Mouse (Mus musculus) thymus, postnatal 14 days (tissue): ENCODE results near the gene Igf2.
A peak's percentile ranks its signal among the peaks of the same experiment; 100 is the strongest.

Source experiments
- DNase-seq: peaks from one replicate; pipeline ENCODE4 v3.0.0; 2021

Igf2 gene

DNA sequence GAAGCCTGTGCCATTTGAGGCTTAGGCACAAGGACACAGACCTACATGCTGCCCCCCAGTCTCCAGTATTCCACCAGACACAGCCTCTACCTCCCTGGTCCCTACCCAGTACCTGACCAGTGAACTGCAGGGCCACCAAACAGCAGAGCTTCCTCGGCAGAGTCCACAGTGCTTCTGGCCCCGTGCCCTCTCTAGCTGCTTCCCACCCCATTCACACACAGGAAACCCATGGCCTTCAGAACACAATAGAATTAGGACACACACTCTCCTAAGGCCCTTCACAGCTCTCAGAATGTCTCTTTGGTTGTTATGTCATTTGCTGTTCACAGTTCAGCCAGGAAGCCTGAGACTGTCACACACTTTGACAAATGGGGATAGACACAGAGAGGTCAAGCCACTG lies at the start of gene Igf2:
TSS of gene Igf2 (minus strand) at position 158 of the 400 bp plus-strand sequence.
- no peak for DNase-seq

DNA sequence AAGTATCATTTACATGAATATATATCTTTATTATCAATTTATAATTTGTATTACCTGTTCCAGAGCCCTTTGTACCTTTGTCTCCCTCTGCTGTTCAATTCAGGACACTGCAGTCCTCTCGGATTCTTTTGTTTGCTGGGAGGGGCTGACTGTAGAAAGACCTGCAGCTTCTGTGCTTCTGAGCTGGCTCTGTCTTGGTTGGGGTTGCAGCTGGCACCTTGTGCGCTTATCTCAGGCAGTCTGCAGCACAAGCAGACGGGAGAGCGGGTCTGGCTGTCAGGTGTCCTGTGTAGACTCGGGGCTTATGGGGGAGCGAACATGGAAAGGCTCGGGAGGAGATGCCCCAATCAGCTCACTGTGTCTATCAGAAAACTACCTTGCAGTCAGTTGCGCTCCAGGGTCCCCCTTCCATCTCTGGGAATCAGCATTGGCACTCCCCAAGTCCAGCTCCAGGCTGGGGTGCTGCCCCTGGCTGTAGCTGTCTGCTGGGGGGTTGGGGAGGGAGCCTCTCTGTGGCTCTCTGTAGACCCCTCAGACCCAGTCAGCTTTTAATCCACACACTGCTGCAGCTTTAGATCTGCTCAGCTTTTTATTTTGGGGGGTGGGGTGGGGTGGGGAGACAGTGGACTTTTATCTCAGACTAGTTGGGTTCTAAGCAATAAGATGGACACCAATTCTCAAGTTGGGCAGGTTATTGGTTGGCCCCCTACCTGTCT lies 48.3 kb upstream of the Igf2 start:
- peak; percentile 56 for DNase-seq

DNA sequence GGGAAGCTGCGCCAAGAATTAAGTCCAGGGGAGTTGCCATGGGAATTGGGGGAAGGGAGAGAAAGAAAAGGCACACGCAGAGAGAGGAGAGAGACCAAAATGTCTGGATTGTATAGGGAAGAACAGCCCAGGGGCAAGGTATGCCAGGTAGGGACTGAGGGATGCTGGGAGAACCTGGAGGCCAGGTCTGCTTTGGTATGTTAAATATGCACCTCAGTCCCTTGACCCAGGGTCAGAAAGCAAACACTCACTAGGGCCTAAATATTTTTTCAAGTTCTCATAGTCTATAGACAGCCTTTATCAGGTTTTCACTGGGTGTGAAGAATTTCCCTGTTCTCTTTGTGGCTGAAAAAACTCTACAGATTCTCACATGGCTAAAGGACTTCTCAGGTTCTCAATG lies 40.3 kb upstream of the Igf2 start:
- no peak for DNase-seq

DNA sequence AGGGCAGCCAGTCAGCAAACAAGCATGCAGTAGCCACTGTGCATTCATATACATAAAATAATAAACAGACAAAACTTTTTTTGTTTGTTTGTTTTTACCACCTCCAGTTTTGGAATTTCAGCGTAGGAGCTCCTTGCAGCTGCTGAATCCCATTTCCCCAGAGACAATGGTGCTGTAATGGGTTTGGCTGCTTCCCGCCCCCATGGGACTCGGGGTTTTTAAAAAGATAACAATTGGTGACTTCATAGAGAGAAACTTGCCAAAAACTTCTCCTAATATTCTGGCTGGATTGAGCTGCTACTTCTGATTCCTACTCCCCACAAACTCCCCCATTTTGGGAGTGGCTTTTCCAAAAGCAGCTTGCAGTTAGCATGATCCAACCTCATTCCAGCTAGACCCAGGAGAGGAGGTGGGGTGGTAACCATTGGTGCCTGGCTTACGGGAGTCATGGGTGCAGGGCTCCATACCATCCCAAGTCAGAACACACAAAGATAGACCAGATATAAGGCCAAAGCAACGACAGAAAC lies 32.8 kb upstream of the Igf2 start:
- no peak for DNase-seq

DNA sequence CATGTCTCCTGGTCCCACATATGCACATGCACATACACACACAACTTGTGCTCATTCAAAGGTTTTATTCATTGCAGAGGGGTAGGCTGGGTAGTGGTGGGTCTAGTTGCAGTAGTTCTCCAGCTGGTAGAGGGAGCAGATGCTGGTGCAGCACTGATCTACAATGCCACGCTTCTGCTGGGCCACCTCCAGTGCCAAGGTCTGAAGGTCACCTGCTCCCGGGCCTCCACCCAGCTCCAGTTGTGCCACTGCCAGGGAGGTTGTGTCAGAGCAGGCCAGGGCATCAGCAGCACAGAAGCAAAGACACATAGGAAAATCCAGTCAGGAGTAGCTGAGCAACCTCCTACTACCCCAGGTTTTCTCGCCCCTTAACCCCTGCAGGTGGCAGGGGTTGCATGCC lies 12.0 kb upstream of the Igf2 start:
- no peak for DNase-seq

DNA sequence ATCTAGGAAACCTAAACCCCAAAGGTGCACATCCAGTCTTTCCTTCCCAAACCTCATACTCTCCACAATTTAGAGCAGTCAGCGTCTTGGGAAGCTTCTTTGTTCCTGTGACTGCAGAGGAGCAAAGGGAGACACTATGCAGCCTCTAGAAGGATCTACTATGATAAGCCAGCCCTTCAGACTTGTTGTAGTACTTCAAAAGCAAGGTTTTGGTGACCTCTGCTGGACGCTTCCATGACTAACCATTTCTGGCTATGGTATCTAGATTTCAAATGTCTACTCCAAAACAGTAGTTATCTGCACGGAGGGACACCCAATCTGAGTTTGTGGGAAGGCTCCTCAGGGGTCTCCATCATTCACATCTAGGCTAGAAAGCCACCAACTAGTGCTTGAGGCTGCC lies 9.0 kb upstream of the Igf2 start:
- no peak for DNase-seq

DNA sequence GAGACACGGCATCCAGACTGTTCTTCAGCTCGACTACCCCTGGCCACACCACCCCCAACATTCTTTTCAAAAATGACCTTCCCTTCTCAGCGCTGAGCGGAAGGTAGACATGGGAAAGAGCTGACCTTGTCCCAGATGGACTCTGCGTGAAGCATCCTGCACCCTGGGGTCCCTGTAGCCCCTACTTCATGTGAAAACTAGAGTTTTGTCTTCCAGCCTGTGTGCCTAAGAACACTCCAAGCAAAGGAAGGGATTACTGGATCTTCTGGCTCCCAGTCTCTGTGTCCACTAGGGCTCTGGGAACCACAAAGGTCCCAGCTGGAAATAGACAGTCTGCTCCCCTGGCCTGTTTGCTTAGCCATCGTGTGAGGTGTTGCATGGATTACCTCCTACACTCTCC lies 8.5 kb upstream of the Igf2 start:
- no peak for DNase-seq

DNA sequence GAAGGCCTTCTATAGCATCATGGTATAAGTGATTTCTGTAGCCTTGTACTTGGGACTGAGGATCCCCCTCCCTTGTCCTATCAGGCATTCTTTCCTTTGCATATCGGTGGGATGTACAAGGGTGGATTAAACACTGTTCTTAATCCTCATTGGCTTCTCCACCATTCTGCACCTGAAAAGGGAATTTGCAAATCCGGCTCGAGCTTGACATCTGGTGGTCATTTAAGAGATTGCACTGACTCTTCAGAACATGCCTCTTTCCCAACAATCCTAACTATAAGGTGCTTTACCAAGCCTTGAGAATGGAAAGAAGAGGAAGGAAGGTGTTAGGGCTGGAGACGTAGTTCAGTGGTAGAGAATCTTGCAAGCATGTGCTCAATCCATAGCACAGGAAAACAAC lies 5.5 kb upstream of the Igf2 start:
- DNase-seq, result peak; percentile 40

DNA sequence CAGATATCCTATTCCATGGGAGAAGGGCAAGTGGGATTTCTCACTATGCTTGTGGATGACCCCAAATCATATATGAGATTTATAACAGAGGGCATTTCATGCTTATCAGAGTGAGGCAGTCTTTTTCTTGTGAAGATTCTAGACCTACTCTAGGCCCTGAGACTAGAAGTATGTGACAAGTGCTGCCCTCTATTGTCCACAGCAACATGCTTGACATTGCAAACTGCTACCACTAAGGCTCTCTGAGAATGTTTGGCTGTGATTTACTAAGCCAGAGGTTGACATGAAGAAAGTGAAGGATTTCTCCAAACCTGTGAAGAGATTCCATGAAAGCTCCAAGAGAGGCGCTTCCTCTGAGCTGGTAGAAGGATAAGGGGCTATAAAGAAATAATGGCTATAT lies 4.5 kb upstream of the Igf2 start:
- DNase-seq, result no peak

DNA sequence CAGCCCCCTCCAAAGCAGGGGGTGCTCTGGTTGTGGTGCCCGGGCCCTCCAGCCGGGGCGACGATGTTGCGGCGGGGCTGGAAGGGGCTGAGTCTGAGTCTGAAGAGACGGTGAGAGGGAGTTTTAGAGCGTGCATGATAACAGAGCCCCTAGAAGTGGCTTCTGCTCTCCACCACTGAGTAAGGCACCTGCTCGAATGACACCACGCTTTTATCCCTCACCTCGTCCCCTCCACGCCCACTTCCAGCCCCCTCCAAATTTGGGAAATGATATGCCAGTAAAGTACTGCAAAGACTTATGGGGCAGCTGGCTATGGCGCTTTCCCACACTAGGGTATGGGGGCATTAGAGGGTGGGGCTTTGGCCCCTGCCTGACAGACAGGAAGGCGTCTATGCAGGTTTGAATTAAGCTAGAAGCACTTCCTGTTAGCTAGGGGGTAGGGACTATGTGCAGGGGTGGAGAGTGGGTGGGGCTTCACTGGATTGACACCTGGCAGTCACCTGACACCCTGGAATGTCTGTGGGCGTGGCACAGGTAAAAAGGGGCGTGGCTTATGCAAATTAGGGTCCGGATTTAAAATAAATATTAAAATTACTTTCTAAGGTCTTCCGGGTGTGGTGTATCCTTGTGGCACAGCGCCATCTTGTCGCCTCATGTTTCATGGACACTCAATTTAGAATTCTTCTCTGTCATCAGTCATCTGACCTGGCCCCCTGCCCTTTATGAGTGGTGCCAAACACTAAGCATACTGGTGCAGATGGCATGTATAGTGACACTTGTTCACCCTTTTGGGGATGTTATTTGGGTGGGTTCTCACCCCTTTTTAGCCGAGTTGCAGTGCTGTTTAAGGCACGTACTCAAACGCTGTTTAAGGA lies 3.4 kb upstream of the Igf2 start, which contains the start of gene Gm49394:
TSS of gene Gm49394 (minus strand) at position 192 of the 875 bp plus-strand sequence.
- DNase-seq, result no peak

DNA sequence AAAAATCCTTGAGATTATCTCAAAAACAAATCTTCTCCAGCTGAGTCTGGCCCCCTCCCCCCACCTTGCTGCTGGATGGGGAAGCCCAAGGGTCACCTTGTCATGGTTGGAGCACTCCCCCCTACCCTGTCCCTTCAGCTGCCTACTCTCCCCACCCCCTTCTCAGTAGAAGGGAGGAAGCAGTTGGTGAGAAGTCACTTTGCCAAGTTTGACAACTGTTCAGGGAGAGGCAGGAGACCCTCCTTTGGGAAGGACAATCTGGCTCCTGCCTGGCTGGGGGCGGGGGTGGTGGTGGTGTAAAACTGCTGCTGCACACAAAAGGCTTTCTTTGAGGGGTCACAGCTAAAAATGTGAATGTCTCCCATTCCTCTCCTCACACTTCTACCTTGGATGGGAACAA lies 1.7 kb upstream of the Igf2 start:
- DNase-seq, result no peak

DNA sequence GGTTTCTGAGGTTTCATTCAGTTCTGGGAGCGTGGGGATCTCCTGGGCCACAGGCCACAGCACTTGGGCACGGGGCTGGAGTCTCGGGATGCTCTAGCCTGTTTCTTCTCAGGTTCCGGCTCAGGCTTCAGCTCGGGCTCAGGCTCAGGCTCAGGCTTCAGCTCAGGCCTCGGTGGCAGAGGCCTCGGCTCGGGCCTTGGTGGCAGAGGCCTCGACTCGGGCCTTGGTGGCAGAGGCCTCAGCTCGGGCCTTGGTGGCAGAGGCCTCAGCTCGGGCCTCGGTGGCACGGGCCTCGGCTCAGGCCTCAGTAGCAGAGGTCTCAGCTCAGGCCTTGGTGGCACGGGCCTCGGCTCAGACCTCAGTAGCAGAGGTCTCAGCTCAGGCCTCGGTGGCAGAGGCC lies 905 bp upstream of the Igf2 start:
- no peak for DNase-seq

DNA sequence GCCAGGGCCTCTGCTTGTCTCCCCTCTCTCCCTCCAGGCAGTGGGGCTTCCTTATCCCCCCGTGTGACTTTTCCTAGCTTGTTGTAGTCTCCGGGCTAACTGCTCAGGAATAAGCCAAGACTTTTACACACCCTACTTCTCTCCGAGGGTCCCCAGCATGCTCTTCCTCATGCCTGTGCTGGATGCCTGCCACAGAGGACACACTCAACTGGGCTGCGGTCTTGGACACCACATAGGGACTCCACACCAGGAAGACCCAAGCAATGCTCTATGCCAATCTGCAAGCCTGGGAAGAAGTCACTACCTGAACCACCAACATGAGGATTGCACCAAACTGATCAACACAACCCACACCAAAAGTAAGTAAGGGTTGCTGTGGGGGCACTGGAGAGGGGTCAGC lies 507 bp downstream of the Igf2 start:
- DNase-seq, result no peak

DNA sequence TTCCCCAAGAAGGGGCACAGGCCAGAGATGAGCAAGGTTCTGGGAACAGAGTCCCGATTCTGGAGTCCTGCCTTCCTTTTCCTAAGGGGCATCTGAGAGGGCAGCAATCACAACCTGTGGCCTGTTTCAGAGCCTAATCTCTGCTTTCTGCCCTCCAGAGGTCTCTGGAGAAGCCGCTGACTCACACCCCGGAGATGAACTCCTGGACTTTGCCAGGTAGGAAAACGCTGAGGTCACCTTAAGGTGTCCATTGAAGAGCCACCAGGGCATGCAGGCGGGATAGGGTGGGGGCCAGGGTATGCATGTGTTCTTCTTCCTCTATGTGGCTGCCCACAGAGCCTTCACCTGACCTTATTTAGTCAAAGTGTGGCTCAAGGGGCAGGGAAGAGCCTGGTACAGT lies 1.3 kb downstream of the Igf2 start:
- DNase-seq, result no peak

DNA sequence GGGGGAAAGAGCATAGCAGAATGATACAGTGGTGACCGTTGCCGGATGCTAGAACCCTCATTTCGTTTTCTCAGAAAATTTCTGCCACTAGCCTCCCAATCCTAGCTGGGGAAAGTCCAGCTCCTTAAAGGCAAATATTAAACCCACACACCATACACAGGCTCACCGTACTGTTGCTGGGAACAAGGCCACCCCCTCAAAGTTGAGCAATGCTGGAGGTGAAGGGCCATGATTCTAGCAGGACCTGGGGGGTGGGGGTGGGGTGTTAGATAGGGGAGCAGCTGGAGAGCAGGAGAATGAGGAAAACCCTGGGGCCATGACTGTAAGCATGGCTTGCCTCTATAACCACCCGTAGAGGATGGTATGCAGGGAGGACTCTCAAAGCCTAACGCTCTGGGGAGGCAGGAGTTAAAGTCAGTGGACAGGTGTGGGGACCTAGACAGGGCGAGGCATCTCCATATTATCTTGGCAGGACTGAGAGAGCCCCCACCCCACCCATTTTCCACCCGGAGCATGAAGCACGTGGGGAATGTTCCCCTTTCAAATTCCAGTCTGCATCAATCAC lies 2.1 kb downstream of the Igf2 start:
- no peak for DNase-seq

DNA sequence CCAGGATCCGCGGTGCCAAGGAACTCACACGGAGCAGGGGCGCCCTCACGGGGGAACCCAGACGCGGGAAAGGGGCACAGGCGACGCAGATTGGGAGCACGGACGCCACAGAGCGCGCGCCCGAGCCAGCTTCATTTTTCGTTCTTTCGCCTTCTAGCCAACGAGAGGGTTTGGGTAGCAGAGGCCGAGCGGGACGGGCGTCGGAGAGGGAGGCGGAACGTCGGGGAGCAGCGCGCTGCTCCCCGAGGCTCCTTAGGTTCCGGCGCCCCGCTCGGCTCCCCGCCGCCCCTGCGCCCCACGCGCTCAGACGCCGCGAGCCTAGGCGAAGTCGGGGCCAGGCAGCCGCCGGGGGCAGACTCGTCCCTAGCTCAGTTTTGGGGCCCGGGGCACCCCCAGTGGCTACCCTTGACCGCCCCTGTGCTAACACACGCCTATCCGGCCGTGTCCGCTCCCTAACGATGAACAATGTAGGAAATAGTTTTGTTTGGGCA lies 2.6 kb downstream of the Igf2 start:
- DNase-seq, result no peak

DNA sequence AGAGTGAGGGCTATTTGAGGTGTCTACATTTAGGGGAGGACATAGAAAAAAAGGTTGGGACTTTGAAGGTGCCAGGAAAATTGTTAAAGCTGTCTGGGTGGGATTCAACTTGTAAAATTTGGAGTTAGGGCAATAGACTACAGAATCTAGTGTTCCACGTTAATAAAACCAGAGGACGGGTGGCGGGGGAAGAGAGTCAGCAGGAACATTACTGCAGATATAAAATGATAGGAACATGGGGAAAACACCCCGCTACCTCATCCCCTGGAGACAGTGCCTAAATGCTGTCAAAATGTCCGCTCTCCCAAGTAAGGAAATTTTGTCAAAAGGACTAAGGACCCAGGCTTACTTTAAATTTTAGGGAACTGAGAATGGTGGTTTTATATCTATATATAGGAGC lies 3.5 kb downstream of the Igf2 start:
- no peak for DNase-seq

DNA sequence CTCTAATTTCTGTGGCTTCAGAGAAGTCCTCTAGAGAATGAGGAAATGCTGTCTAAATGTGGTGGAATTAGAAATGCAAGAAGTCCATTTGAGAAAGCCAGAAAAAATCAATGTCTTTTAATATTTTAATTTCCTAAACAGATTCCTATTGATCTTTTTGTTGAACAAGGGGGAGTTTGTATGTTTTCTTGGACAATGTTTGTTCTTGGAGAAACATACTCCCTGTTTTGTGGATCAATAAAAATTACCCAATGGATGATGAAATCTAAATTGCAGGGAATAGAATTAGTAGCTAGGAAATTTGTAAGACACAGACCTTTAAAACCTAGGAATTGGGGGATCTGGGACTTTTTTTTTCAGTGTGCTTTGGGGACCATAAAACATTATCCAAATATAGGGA lies 4.8 kb downstream of the Igf2 start:
- DNase-seq, result no peak

DNA sequence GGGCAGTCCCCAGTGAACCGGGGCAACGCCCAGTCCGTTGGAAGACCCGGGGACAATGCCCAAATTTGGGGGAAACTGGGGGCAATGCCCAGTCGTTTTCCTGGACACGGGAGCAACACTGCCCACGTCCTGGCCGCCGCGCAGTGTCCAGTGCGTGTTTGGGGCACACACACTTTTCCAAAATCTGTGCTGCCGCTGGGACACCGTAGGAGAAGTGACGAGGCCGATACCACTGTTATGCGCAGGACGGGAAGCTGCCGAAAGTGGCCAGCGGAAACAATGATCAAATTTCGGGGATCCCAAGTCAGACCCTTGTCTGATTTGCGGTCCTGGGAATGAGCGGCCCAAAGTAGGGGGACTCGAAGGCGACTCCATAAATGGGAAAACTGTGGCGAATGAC lies 5.6 kb downstream of the Igf2 start:
- no peak for DNase-seq

DNA sequence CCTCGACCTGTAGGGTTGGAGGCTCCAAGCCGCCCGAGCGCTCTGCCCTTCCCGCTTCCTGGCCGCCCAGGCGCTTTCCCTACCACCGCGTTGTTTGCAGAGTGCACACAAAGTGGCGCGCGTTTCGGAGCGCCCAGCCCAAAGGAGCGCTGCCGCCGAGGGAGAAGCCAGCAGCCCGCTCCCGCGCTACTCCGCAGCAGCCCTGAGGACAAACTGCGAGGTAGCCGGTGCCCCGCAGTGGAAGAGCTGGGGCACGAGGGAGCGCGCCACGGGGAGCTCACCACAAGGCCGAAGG lies 6.0 kb downstream of the Igf2 start:
- DNase-seq, result no peak

DNA sequence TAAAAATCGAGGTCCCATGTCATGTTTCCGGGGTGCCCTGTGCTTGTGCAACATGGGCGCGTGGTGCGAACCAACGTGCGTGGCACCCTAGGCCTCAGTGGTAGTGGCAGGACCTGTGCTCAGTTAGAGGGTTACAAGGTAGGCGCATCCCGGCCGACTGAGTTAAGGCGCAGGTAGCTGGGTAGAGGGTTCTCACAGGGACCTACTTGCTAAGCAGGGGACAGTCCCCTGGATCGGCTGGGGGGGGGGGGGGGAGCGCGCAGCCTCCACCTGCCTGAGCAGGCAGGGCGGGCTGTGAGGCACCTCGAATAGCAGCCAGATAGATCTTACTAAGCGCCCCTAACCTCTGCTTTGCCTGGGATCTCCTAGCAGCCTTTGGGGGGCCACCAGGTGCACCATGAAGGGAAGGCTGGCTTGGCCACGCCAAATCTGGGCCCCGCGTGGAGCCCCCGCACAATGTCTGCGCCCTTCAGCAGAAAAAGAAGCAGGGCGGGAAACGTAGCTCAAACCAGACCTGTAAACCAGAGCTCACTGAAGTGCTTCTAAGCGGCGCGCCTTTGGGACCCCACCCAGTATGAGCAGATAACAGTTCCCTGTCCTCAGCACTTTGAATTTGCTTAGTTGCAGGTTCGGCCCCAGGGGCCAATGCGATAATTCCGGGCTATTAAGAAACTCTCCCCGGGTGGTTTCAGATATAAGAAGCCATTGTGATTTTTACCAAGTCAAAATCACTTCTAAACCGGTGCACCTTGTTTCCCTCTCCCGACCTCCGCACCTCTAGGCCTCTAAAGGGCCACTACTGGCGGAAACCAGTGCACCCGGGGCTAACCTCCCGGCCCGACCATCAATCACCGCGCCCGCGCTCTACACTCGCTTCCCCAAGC lies 6.6 kb downstream of the Igf2 start:
- DNase-seq, result no peak

DNA sequence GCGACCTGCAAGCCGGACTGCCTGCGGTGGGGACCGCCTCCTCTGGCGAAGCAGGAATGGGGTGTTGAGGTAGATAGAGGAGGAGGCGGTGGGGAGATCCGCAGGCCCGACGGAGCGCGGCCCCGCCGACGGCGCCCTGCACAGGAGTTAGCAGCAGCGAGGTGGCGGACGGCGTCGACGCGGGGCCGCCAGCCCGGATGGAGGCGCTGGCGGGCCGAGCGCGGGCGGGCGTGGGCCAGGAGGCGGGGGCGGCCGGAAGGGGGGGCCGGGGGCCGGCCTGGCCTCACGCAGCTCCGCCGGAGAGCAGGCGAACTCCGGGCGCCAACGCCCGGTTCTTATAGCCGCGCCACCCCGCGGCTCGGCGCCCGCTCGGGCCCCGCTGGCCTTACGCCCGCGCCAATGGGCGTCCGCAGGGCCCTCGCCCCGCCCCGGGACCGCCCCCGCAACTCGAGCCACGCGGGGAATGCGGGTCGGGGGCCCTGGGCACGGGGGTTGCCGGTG lies 7.4 kb downstream of the Igf2 start:
- DNase-seq, result no peak
